Mouse (Mus musculus) ES-Bruce4 (cell line): Measurements from ENCODE around the gene Thoc7. TPM values are rescaled to one million over a fixed set of nuclear protein-coding genes. Genes with fewer than 3 reads are reported as not detected.
A peak's percentile ranks its signal among the peaks of the same experiment; 100 is the strongest.
"Not testable (repeated sequence)": the region's sequence is repeated elsewhere in the genome, so short reads cannot be mapped to it uniquely, and the experiment has no call there.

Experiments
- H3K27ac ChIP-seq: 2 replicates; pipeline ENCODE4 v1.5.1; 2012; ENCODE audit warnings: low read length, inconsistent platforms; ENCODE audit not compliant: insufficient read depth
- H3K27me3 ChIP-seq: 2 replicates; pipeline ENCODE4 v1.6.1; 2012; ENCODE audit warnings: mild to moderate bottlenecking, low read length, inconsistent platforms; ENCODE audit not compliant: control insufficient read depth, poor library complexity, insufficient read depth, severe bottlenecking
- H3K36me3 ChIP-seq: 2 replicates; pipeline ENCODE4 v1.6.1; 2012; ENCODE audit warnings: inconsistent platforms, mild to moderate bottlenecking, low read length, moderate library complexity; ENCODE audit not compliant: control insufficient read depth, poor library complexity, insufficient read depth, severe bottlenecking
- H3K4me1 ChIP-seq: one replicate; pipeline ENCODE4 v1.8.1; 2011; ENCODE audit warnings: low read length; ENCODE audit not compliant: control insufficient read depth, insufficient read depth
- H3K4me3 ChIP-seq: 2 replicates; pipeline ENCODE4 v1.5.1; 2011; ENCODE audit warnings: low read depth, mild to moderate bottlenecking, low read length
- H3K9ac ChIP-seq: 2 replicates; pipeline ENCODE4 v1.6.1; 2012; ENCODE audit warnings: low read depth, mild to moderate bottlenecking, inconsistent platforms; ENCODE audit not compliant: poor library complexity, severe bottlenecking
- H3K9me3 ChIP-seq: replicated peaks from 2 replicates; pipeline ENCODE4 v1.6.1; 2012; ENCODE audit warnings: mild to moderate bottlenecking, low read length, inconsistent platforms; ENCODE audit not compliant: control insufficient read depth, poor library complexity, insufficient read depth, severe bottlenecking
- CTCF ChIP-seq: IDR thresholded peaks from one replicate; pipeline ENCODE4 v1.8.1; 2011; ENCODE audit warnings: low read depth, low read length
- EP300 ChIP-seq: IDR thresholded peaks from 2 replicates; pipeline ENCODE4 v1.6.1; 2011; ENCODE audit warnings: low read depth, low read length; ENCODE audit not compliant: insufficient read depth
- POLR2A ChIP-seq: IDR thresholded peaks from one replicate; pipeline ENCODE4 v1.8.1; 2011; ENCODE audit warnings: low read length; ENCODE audit not compliant: insufficient read depth
- polyA plus RNA-seq: library from polyadenylated mRNA; stranded (reverse); fragments of >200 nt; gene quantifications from 2 replicates; pipeline ENCODE4 v1.2.4, GENCODE M21; 2011; ENCODE audit warnings: low read depth; ENCODE audit not compliant: missing spikeins, insufficient read depth, insufficient read length

Thoc7 gene
- polyA plus RNA-seq, 1 experiment: 113 TPM

- no peaks in the 10 kb centered on the region for H3K4me1 ChIP-seq
- no peaks in the 10 kb centered on the region for H3K9me3 ChIP-seq
- TF ChIP-seq CTCF (no peak), EP300 (no peak), POLR2A (no peak)
- no peaks in the 10 kb centered on the region for H3K36me3 ChIP-seq
- no peaks in the 10 kb centered on the region for H3K27me3 ChIP-seq
- no peak overlapping the region for H3K9ac ChIP-seq
- H3K27ac ChIP-seq: no peak overlapping the region
- H3K4me3 ChIP-seq: no peak overlapping the region
Measured at GRCm38 (mm10) chr14:13968476-13968875, 6.8 kb upstream of the Thoc7 start.

DNA sequence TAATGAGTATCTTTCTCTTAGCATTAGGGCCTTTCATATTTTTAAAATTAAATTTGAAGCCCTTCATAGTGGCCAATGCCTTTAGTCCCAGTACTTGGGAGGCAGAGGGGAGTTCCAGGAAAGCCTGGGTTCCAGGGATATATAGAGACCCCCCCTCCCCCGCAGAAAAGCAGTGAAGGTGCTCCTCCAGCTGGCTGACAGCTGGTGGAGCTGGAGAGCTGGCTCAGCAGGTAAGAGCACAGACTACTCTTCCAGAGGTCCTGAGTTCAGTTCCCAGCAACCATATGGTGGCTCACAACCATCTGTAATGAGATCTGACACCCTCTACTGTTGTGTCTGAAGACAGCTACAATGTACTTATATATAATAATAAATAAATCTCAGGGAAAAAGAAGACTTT is 6.0 kb upstream of the Thoc7 start:
- Histone ChIP-seq H3K4me3 (no peak overlapping the region), H3K9me3 (no peaks in the 10 kb centered on the region), H3K27me3 (no peaks in the 10 kb centered on the region), H3K27ac (no peak overlapping the region), H3K9ac (no peak overlapping the region), H3K36me3 (no peaks in the 10 kb centered on the region), H3K4me1 (no peaks in the 10 kb centered on the region)
- TF ChIP-seq CTCF (peak; percentile 26), EP300 (no peak)

DNA sequence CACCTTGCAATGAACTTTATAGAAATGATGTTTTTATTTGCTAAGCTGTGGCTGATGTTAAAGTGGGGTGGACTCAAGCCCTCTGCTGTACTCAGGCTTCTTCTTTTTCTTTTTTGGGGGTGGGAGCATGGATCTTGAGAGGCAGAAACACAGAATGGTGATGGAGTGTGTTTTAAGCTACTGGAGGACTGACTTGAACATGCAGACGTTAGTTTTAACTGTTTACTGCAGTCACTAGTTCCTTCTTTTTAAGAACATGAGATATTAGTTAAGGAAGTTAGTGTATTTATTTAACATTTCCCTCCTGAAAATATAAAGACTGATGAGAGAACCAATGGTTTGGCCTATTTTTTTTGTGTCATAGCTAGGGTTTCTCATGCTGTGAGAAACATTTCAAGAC is 1.9 kb upstream of the Thoc7 start:
- TF ChIP-seq EP300 (no peak), CTCF (no peak), POLR2A (no peak)
- peaks cover 3% of the 10 kb centered on the region for H3K4me1 ChIP-seq

GRCm38 (mm10) chr14:13962476-13962875 is 824 bp upstream of the Thoc7 start:
- Histone ChIP-seq H3K9me3 (no peaks in the 10 kb centered on the region), H3K36me3 (no peaks in the 10 kb centered on the region), H3K27ac (no peak overlapping the region), H3K4me3 (no peak overlapping the region), H3K4me1 (peaks cover 3% of the 10 kb centered on the region), H3K9ac (no peak overlapping the region), H3K27me3 (no peaks in the 10 kb centered on the region)
- no peak for TF ChIP-seq POLR2A
- no peak for TF ChIP-seq CTCF
- TF ChIP-seq EP300: no peak

More for the DNA sequence above, 1.9 kb upstream of the Thoc7 start:
- H3K4me3 ChIP-seq: no peak overlapping the region
- no peak overlapping the region for H3K27ac ChIP-seq
- H3K9ac ChIP-seq: no peak overlapping the region
- no peaks in the 10 kb centered on the region for H3K36me3 ChIP-seq
- H3K27me3 ChIP-seq: no peaks in the 10 kb centered on the region
- no peaks in the 10 kb centered on the region for H3K9me3 ChIP-seq

DNA sequence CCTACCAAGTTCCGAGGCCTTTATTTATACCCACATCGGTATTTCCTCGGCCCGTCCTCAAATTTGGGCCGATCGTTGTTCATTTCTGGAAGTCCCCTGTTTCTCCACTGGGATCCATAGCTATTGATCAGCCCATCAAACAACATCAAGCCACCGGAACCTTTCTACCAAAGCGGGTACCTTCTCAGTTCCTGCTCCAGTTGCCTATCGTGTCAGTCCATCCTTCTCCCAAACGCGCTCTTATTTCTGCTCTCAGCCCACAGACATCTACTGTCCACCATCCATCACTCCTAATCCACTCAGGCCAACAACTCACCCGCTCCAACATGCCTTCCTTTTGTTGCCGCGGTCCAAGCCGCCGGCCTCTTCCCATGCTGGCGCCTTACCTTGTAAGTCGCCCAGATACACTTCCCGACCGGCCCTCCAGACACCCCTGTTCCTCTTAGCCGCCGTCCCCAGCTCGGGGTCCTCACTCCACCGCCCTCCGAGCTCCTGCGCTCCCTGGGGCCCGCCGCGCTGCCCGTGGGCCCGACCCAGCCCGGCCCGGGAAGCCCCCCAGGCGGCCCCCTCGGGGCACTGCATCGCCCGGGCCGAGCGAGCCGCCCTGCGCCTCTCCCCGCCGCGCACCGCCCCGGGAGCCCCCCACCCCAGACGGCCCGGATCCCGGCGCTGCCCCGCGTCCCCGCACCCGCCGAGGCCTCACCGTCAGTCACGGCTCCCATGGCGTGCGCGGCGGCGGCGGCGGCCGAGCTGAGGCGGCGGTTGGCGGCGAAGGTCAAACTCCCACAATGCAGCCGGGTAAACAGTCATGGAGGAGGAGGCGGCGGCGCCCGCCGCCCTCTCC is 948 bp downstream of the Thoc7 start:
- TF ChIP-seq CTCF (no peak), EP300 (no peak), POLR2A (no peak)
- Histone ChIP-seq H3K27me3 (no peaks in the 10 kb centered on the region), H3K4me1 (peaks cover 3% of the 10 kb centered on the region), H3K36me3 (no peaks in the 10 kb centered on the region), H3K4me3 (peak overlapping the region; percentile 96), H3K27ac (peak overlapping the region; percentile 30; the same call in 1 of the 2 replicates), H3K9ac (peak overlapping the region; percentile 88), H3K9me3 (no peaks in the 10 kb centered on the region)

GRCm38 (mm10) chr14:13960079-13960478 is 1.6 kb downstream of the Thoc7 start:
- TF ChIP-seq POLR2A: no peak
- TF ChIP-seq CTCF: no peak
- no peak for TF ChIP-seq EP300
- no peak overlapping the region; the same call in 1 of the 2 replicates for H3K27ac ChIP-seq

GRCm38 (mm10) chr14:13952151-13952550 is 9.5 kb downstream of the Thoc7 start:
- H3K9me3 ChIP-seq, H3K36me3 ChIP-seq, H3K27ac ChIP-seq, H3K4me1 ChIP-seq, H3K9ac ChIP-seq, H3K27me3 ChIP-seq, H3K4me3 ChIP-seq: not testable (repeated sequence)

More at GRCm38 (mm10) chr14:13960079-13960478, 1.6 kb downstream of the Thoc7 start:
- H3K9ac ChIP-seq: peak overlapping the region; percentile 88
- no peaks in the 10 kb centered on the region for H3K36me3 ChIP-seq
- H3K4me3 ChIP-seq: peak overlapping the region; percentile 96
- H3K27me3 ChIP-seq: no peaks in the 10 kb centered on the region
- H3K9me3 ChIP-seq: no peaks in the 10 kb centered on the region
- H3K4me1 ChIP-seq: peaks cover 3% of the 10 kb centered on the region
